In the genomic region with DNA sequence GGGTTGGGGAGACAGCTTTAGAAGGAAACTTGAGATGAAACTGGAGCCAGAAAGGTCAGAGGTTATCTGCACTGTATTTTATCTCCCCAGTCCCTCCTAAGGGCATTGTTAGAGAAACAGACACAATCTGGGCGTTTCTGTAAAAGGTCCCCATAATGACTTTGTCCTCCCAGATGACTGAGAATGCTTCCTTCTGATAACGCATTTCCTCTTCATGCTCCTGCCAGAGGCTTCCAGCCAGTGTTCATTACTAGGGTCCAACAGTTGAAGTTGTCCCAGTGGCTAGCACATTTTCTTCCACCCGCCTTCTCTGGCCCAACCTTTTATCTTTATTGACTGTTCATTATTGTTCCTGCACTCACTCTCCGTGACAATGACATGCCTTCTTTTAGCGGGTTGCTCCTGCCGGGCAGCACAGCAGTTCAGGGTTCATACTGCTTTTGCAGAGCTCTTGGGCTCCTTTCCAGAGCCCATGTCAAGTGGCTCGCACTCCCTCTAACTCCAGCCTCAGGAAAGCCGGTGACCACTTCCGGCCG, we compare ENCODE assay signal across 8 mouse cellular contexts.
DNase-seq lines count a peak whose midpoint lies in the region; ATAC-seq lines count a peak whose summit lies in the region.
"Had no signal": no experiment of that assay in that cellular context is flagged by ENCODE, and none has a peak within 500 bp of the region (broad histone marks: within the 10 kb centered on the region; RNA-seq: fewer than 3 reads in every experiment).

No protein-coding gene starts in this region.

- 0 out of 2 replicates have a peak overlapping the region, but pooled peaks have one; percentile 5 for H3K4me3 ChIP-seq in heart, embryonic 10.5 days
- no peak overlapping the region for H3K4me3 ChIP-seq in kidney, embryonic 15.5 days (replicated peaks)
- H3K4me3 ChIP-seq in forebrain, embryonic 16.5 days (replicated peaks; ENCODE audit: low read length) = no peak overlapping the region

- peak; percentile 19 for DNase-seq in c-Kit-positive CD71-positive TER-119-positive erythroid progenitor cells, embryonic 14.5 days (ENCODE audit: low spot score)
- DNase-seq in heart, embryonic 10.5 days (ENCODE audit: low spot score) = peak; percentile 79
- DNase-seq in lung, postnatal 14 days = peak; percentile 39
- no peak for DNase-seq in adipocyte (ENCODE audit: low spot score)
- no peak for DNase-seq in retina, postnatal 1 day

- 0 out of 2 replicates have a peak, but pooled peaks cover 2% of the 10 kb centered on the region for H3K36me3 ChIP-seq in heart, embryonic 10.5 days
- H3K36me3 ChIP-seq in kidney, embryonic 15.5 days = peaks cover 3% of the 10 kb centered on the region; the same call in 1 of the 2 replicates
- H3K36me3 ChIP-seq in forebrain, embryonic 16.5 days (ENCODE audit: control insufficient read depth, insufficient read depth) = no peaks in the 10 kb centered on the region

- no peaks in the 10 kb centered on the region for H3K9me3 ChIP-seq in heart, embryonic 10.5 days
- H3K9me3 ChIP-seq in kidney, embryonic 15.5 days (replicated peaks) = no peaks in the 10 kb centered on the region
- H3K9me3 ChIP-seq in forebrain, embryonic 16.5 days (ENCODE audit: control insufficient read depth, low read length) = no peaks in the 10 kb centered on the region

- H3K4me1 ChIP-seq in heart, embryonic 10.5 days = peaks cover 44% of the 10 kb centered on the region
- peaks cover 28% of the 10 kb centered on the region for H3K4me1 ChIP-seq in kidney, embryonic 15.5 days
- no peaks in the 10 kb centered on the region; the same call in 1 of the 2 replicates for H3K4me1 ChIP-seq in forebrain, embryonic 16.5 days (replicated peaks; ENCODE audit: control insufficient read depth, insufficient read depth, low read length)

- no peaks in the 10 kb centered on the region for H3K27me3 ChIP-seq in heart, embryonic 10.5 days (ENCODE audit: insufficient read depth, poor library complexity, severe bottlenecking)
- H3K27me3 ChIP-seq in kidney, embryonic 15.5 days = no peaks in the 10 kb centered on the region
- no peaks in the 10 kb centered on the region for H3K27me3 ChIP-seq in forebrain, embryonic 16.5 days (replicated peaks; ENCODE audit: control insufficient read depth, insufficient read depth, low read length)

- peak; percentile 61 for ATAC-seq in kidney, embryonic 15.5 days (replicated peaks; ENCODE audit: low FRiP score)
- ATAC-seq in forebrain, embryonic 16.5 days = no peak
- ATAC-seq: activated CD4-positive, CD25-positive, alpha-beta regulatory T cell, adult 4 months had no signal

- WGBS in heart, embryonic 10.5 days = 12% methylated on average over 10 of the region's 10 CpGs
- 30% methylated on average over 10 of the region's 10 CpGs for whole genome bisulfite sequencing in kidney, embryonic 15.5 days
- WGBS in forebrain, embryonic 16.5 days = 56% methylated on average over 10 of the region's 10 CpGs

- no peak overlapping the region for H3K9ac ChIP-seq in kidney, embryonic 15.5 days
- H3K9ac ChIP-seq in forebrain, embryonic 16.5 days (replicated peaks; ENCODE audit: low read depth, low read length) = no peak overlapping the region

- H3K4me2 ChIP-seq in kidney, embryonic 15.5 days = no peak overlapping the region
- no peak overlapping the region for H3K4me2 ChIP-seq in forebrain, embryonic 16.5 days (ENCODE audit: low read length)

- H3K27ac ChIP-seq in heart, embryonic 10.5 days = peak overlapping the region; percentile 74
- peak overlapping the region; percentile 52 for H3K27ac ChIP-seq in kidney, embryonic 15.5 days
- H3K27ac ChIP-seq in forebrain, embryonic 16.5 days (ENCODE audit: low read length) = no peak overlapping the region

Comparison
In these comparisons a context has a peak if more than half of its experiments do, and no peak if none do; other contexts are left out.
1. DNase-seq: peak in c-Kit-positive CD71-positive TER-119-positive erythroid progenitor cells, embryonic 14.5 days (single experiment), heart, embryonic 10.5 days (single experiment) and lung, postnatal 14 days (single experiment); none in adipocyte (single experiment) and retina, postnatal 1 day (single experiment).